Mouse (Mus musculus) testis, adult 2 months (tissue): ENCODE results near the gene Ubtd1. TPM values are rescaled to one million over a fixed set of nuclear protein-coding genes. Genes with fewer than 3 reads are reported as not detected.

Experiments
- H3K27ac ChIP-seq: fragments of 200-500 bp; 2 replicates; pipeline ENCODE4 v1.5.1; 2012; ENCODE audit warnings: low read depth, low read length; ENCODE audit not compliant: control insufficient read depth, insufficient read depth
- H3K27me3 ChIP-seq: fragments of 200-500 bp; 2 replicates; pipeline ENCODE4 v1.6.1; 2012; ENCODE audit warnings: mild to moderate bottlenecking, low read length, moderate library complexity; ENCODE audit not compliant: control insufficient read depth, insufficient read depth
- H3K36me3 ChIP-seq: fragments of 200-500 bp; 2 replicates; pipeline ENCODE4 v1.6.1; 2012; ENCODE audit warnings: mild to moderate bottlenecking, low read length; ENCODE audit not compliant: control insufficient read depth, insufficient read depth
- H3K4me1 ChIP-seq: fragments of 200-500 bp; 2 replicates; pipeline ENCODE4 v1.6.1; 2012; ENCODE audit warnings: low read length; ENCODE audit not compliant: control insufficient read depth, insufficient read depth
- H3K4me3 ChIP-seq: fragments of 200-500 bp; 2 replicates; pipeline ENCODE4 v1.5.1; 2012; ENCODE audit warnings: low read depth, mild to moderate bottlenecking, low read length, moderate library complexity, mixed read lengths; ENCODE audit not compliant: control insufficient read depth
- CTCF ChIP-seq: fragments of 200-500 bp; IDR thresholded peaks from 2 replicates; pipeline ENCODE4 v1.5.1; 2012; ENCODE audit warnings: low read depth, mild to moderate bottlenecking, inconsistent platforms, low read length, moderate library complexity; ENCODE audit not compliant: control insufficient read depth, insufficient read depth, insufficient replicate concordance
- POLR2A ChIP-seq: fragments of 200-500 bp; IDR thresholded peaks from 2 replicates; pipeline ENCODE4 v1.6.1; 2012; ENCODE audit warnings: low read depth, mild to moderate bottlenecking, inconsistent platforms, low read length, moderate library complexity; ENCODE audit not compliant: control insufficient read depth
- polyA plus RNA-seq: library from polyadenylated mRNA; depleted of rRNA; stranded (reverse); fragments of >200 nt; gene quantifications from 2 replicates; pipeline ENCODE4 v1.2.3, GENCODE M21; 2012

The Ubtd1 gene
- polyA plus RNA-seq, 1 experiment, result 282 TPM

- no peaks in the 10 kb centered on the region for H3K27me3 ChIP-seq
- no peak overlapping the region for H3K4me3 ChIP-seq
- peaks cover 5% of the 10 kb centered on the region for H3K36me3 ChIP-seq
- TF ChIP-seq CTCF, result no peak
- TF ChIP-seq POLR2A, result no peak
- no peaks in the 10 kb centered on the region for H3K4me1 ChIP-seq
- H3K27ac ChIP-seq, result no peak overlapping the region
These were observed 29.3 kb upstream of the Ubtd1 start for GRCm38 (mm10) chr19:41952287-41952686.

- TF ChIP-seq POLR2A (no peak), CTCF (no peak)
- Histone ChIP-seq H3K27me3 (no peaks in the 10 kb centered on the region), H3K4me1 (no peaks in the 10 kb centered on the region), H3K36me3 (peaks cover 5% of the 10 kb centered on the region), H3K27ac (no peak overlapping the region), H3K4me3 (no peak overlapping the region)
These were observed 28.0 kb upstream of the Ubtd1 start for GRCm38 (mm10) chr19:41953574-41953973.

- no peak overlapping the region for H3K4me3 ChIP-seq
- peaks cover 2% of the 10 kb centered on the region; the same call in 1 of the 2 replicates for H3K4me1 ChIP-seq
- H3K36me3 ChIP-seq, result no peaks in the 10 kb centered on the region
- H3K27me3 ChIP-seq, result no peaks in the 10 kb centered on the region
- no peak overlapping the region for H3K27ac ChIP-seq
- no peak for TF ChIP-seq POLR2A
- TF ChIP-seq CTCF, result no peak
These were observed 11.9 kb upstream of the Ubtd1 start for GRCm38 (mm10) chr19:41969618-41970017.

GRCm38 (mm10) chr19:41973891-41974794 lies 7.4 kb upstream of the Ubtd1 start:
- Histone ChIP-seq H3K27ac (no peak overlapping the region), H3K27me3 (no peaks in the 10 kb centered on the region), H3K4me3 (no peak overlapping the region), H3K4me1 (peaks cover 4% of the 10 kb centered on the region; the same call in 1 of the 2 replicates), H3K36me3 (no peaks in the 10 kb centered on the region)
- TF ChIP-seq POLR2A (no peak), CTCF (no peak)

GRCm38 (mm10) chr19:41980422-41980818 lies 1.1 kb upstream of the Ubtd1 start:
- TF ChIP-seq CTCF (no peak), POLR2A (no peak)
- peak overlapping the region; percentile 90 for H3K27ac ChIP-seq
- peaks cover 3% of the 10 kb centered on the region for H3K4me1 ChIP-seq
- H3K4me3 ChIP-seq, result peak overlapping the region; percentile 89
- H3K36me3 ChIP-seq, result peaks cover 1% of the 10 kb centered on the region
- no peaks in the 10 kb centered on the region for H3K27me3 ChIP-seq

GRCm38 (mm10) chr19:41980819-41981594 lies 556 bp upstream of the Ubtd1 start, which contains the start of gene Mms19:
Mms19 (minus strand) TSS chr19:41981157.
- Histone ChIP-seq H3K27me3 (no peaks in the 10 kb centered on the region), H3K27ac (peak within 1 kb of the TSS; percentile 90), H3K36me3 (peaks cover 1% of the 10 kb centered on the region), H3K4me1 (peaks cover 3% of the 10 kb centered on the region), H3K4me3 (peak within 1 kb of the TSS; percentile 89)
- TF ChIP-seq POLR2A (peak; percentile 85), CTCF (no peak)
